Mouse (Mus musculus): ENCODE measurements around the gene Socs1. TPM values are rescaled to one million over a fixed set of nuclear protein-coding genes. Genes with fewer than 3 reads are reported as not detected.

Gene Socs1
- polyA plus RNA-seq, 1 experiment from 2014 or later, result 0.77 TPM

- 33% methylated on average over 19 of the region's 19 CpGs for WGBS (ENCODE audit: insufficient replicate concordance)
- no peak overlapping the region for H3K4me3 ChIP-seq (ENCODE audit: low read depth, low read length)
- H3K4me1 ChIP-seq (ENCODE audit: control insufficient read depth, low read depth, low read length), result peaks cover 3% of the 10 kb centered on the region; the same call in 1 of the 2 replicates
- H3K9ac ChIP-seq (ENCODE audit: low read depth, low read length), result no peak overlapping the region
- no peaks in the 10 kb centered on the region for H3K36me3 ChIP-seq (ENCODE audit: control insufficient read depth, insufficient read depth)
- H3K9me3 ChIP-seq (replicated peaks; ENCODE audit: control insufficient read depth, low read length), result no peaks in the 10 kb centered on the region
- ATAC-seq (ENCODE audit: low read depth), result no peak
- H3K4me2 ChIP-seq (ENCODE audit: low read depth, low read length), result no peak overlapping the region
- no peaks in the 10 kb centered on the region; the same call in 1 of the 2 replicates for H3K27me3 ChIP-seq (ENCODE audit: control insufficient read depth, insufficient read depth, low read depth, low read length)
- H3K27ac ChIP-seq (ENCODE audit: low read length), result no peak overlapping the region
Observed at GRCm38 (mm10) chr16:10771769-10772510, 13.4 kb downstream of the Socs1 start.

- no peaks in the 10 kb centered on the region for H3K36me3 ChIP-seq (ENCODE audit: control insufficient read depth, insufficient read depth)
- ATAC-seq (ENCODE audit: low read depth), result no peak
- no peak overlapping the region for H3K9ac ChIP-seq (ENCODE audit: low read depth, low read length)
- no peaks in the 10 kb centered on the region for H3K9me3 ChIP-seq (replicated peaks; ENCODE audit: control insufficient read depth, low read length)
- H3K27me3 ChIP-seq (ENCODE audit: control insufficient read depth, insufficient read depth, low read depth, low read length), result no peaks in the 10 kb centered on the region; the same call in 1 of the 2 replicates
- H3K4me3 ChIP-seq (ENCODE audit: low read depth, low read length), result no peak overlapping the region
- no peak overlapping the region for H3K27ac ChIP-seq (ENCODE audit: low read length)
- H3K4me2 ChIP-seq (ENCODE audit: low read depth, low read length), result no peak overlapping the region
- peaks cover 3% of the 10 kb centered on the region; the same call in 1 of the 2 replicates for H3K4me1 ChIP-seq (ENCODE audit: control insufficient read depth, low read depth, low read length)
- WGBS (ENCODE audit: insufficient replicate concordance), result 33% methylated on average over 4 of the region's 4 CpGs
Observed at GRCm38 (mm10) chr16:10770531-10771325, 14.6 kb downstream of the Socs1 start.

GRCm38 (mm10) chr16:10769661-10770060 is 15.7 kb downstream of the Socs1 start:
- H3K9me3 ChIP-seq (replicated peaks; ENCODE audit: control insufficient read depth, low read length), result no peaks in the 10 kb centered on the region
- H3K27ac ChIP-seq (ENCODE audit: low read length), result no peak overlapping the region
- ATAC-seq (ENCODE audit: low read depth), result no peak
- WGBS (ENCODE audit: insufficient replicate concordance), result 16% methylated on average over 2 of the region's 2 CpGs
- no peak overlapping the region for H3K4me3 ChIP-seq (ENCODE audit: low read depth, low read length)
- H3K36me3 ChIP-seq (ENCODE audit: control insufficient read depth, insufficient read depth), result no peaks in the 10 kb centered on the region
- peaks cover 1% of the 10 kb centered on the region; the same call in 1 of the 2 replicates for H3K4me1 ChIP-seq (ENCODE audit: control insufficient read depth, low read depth, low read length)
- H3K9ac ChIP-seq (ENCODE audit: low read depth, low read length), result no peak overlapping the region
- H3K27me3 ChIP-seq (ENCODE audit: control insufficient read depth, insufficient read depth, low read depth, low read length), result no peaks in the 10 kb centered on the region; the same call in 1 of the 2 replicates
- no peak overlapping the region for H3K4me2 ChIP-seq (ENCODE audit: low read depth, low read length)

- Histone ChIP-seq H3K36me3 (ENCODE audit: control insufficient read depth, insufficient read depth) (no peaks in the 10 kb centered on the region), H3K4me1 (ENCODE audit: control insufficient read depth, low read depth, low read length) (no peaks in the 10 kb centered on the region; the same call in 1 of the 2 replicates), H3K9ac (ENCODE audit: low read depth, low read length) (no peak overlapping the region), H3K4me2 (ENCODE audit: low read depth, low read length) (no peak overlapping the region), H3K27me3 (ENCODE audit: control insufficient read depth, insufficient read depth, low read depth, low read length) (no peaks in the 10 kb centered on the region; the same call in 1 of the 2 replicates), H3K4me3 (ENCODE audit: low read depth, low read length) (no peak overlapping the region), H3K9me3 (replicated peaks; ENCODE audit: control insufficient read depth, low read length) (no peaks in the 10 kb centered on the region), H3K27ac (ENCODE audit: low read length) (no peak overlapping the region)
- WGBS (ENCODE audit: insufficient replicate concordance), result 17% methylated on average over 9 of the region's 9 CpGs
- ATAC-seq (ENCODE audit: low read depth), result peak; percentile 19; the same call in 1 of the 2 replicates
Observed at GRCm38 (mm10) chr16:10768821-10769220, 16.5 kb downstream of the Socs1 start.

GRCm38 (mm10) chr16:10767158-10767557 is 18.2 kb downstream of the Socs1 start:
- Histone ChIP-seq H3K36me3 (ENCODE audit: control insufficient read depth, insufficient read depth) (no peaks in the 10 kb centered on the region), H3K4me1 (ENCODE audit: control insufficient read depth, low read depth, low read length) (no peaks in the 10 kb centered on the region; the same call in 1 of the 2 replicates), H3K9ac (ENCODE audit: low read depth, low read length) (no peak overlapping the region), H3K27ac (ENCODE audit: low read length) (no peak overlapping the region), H3K4me2 (ENCODE audit: low read depth, low read length) (no peak overlapping the region), H3K27me3 (ENCODE audit: control insufficient read depth, insufficient read depth, low read depth, low read length) (no peaks in the 10 kb centered on the region; the same call in 1 of the 2 replicates), H3K4me3 (ENCODE audit: low read depth, low read length) (no peak overlapping the region), H3K9me3 (replicated peaks; ENCODE audit: control insufficient read depth, low read length) (no peaks in the 10 kb centered on the region)
- WGBS (ENCODE audit: insufficient replicate concordance), result 37% methylated on average over 4 of the region's 4 CpGs
- ATAC-seq (ENCODE audit: low read depth), result no peak

GRCm38 (mm10) chr16:10764323-10764722 is 21.0 kb downstream of the Socs1 start:
- Histone ChIP-seq H3K9ac (ENCODE audit: low read depth, low read length) (no peak overlapping the region), H3K4me3 (ENCODE audit: low read depth, low read length) (no peak overlapping the region), H3K9me3 (replicated peaks; ENCODE audit: control insufficient read depth, low read length) (no peaks in the 10 kb centered on the region), H3K27ac (ENCODE audit: low read length) (no peak overlapping the region), H3K27me3 (ENCODE audit: control insufficient read depth, insufficient read depth, low read depth, low read length) (peaks cover 2% of the 10 kb centered on the region), H3K4me2 (ENCODE audit: low read depth, low read length) (no peak overlapping the region), H3K36me3 (ENCODE audit: control insufficient read depth, insufficient read depth) (no peaks in the 10 kb centered on the region), H3K4me1 (ENCODE audit: control insufficient read depth, low read depth, low read length) (no peaks in the 10 kb centered on the region; the same call in 1 of the 2 replicates)
- 28% methylated on average over 2 of the region's 2 CpGs for WGBS (ENCODE audit: insufficient replicate concordance)
- ATAC-seq (ENCODE audit: low read depth), result no peak

- peaks cover 2% of the 10 kb centered on the region for H3K27me3 ChIP-seq (ENCODE audit: control insufficient read depth, insufficient read depth, low read depth, low read length)
- H3K4me3 ChIP-seq (ENCODE audit: low read depth, low read length), result no peak overlapping the region
- no peak for ATAC-seq (ENCODE audit: low read depth)
- H3K27ac ChIP-seq (ENCODE audit: low read length), result no peak overlapping the region
- H3K9me3 ChIP-seq (replicated peaks; ENCODE audit: control insufficient read depth, low read length), result no peaks in the 10 kb centered on the region
- no peaks in the 10 kb centered on the region for H3K36me3 ChIP-seq (ENCODE audit: control insufficient read depth, insufficient read depth)
- 37% methylated on average over 6 of the region's 6 CpGs for WGBS (ENCODE audit: insufficient replicate concordance)
- H3K4me1 ChIP-seq (ENCODE audit: control insufficient read depth, low read depth, low read length), result no peaks in the 10 kb centered on the region; the same call in 1 of the 2 replicates
- no peak overlapping the region for H3K9ac ChIP-seq (ENCODE audit: low read depth, low read length)
- no peak overlapping the region for H3K4me2 ChIP-seq (ENCODE audit: low read depth, low read length)
Observed at GRCm38 (mm10) chr16:10763540-10764264, 21.6 kb downstream of the Socs1 start.

- H3K36me3 ChIP-seq (ENCODE audit: control insufficient read depth, insufficient read depth), result no peaks in the 10 kb centered on the region
- no peak for ATAC-seq (ENCODE audit: low read depth)
- no peak overlapping the region for H3K4me3 ChIP-seq (ENCODE audit: low read depth, low read length)
- H3K27me3 ChIP-seq (ENCODE audit: control insufficient read depth, insufficient read depth, low read depth, low read length), result peaks cover 2% of the 10 kb centered on the region; the same call in 1 of the 2 replicates
- 44% methylated on average over 5 of the region's 5 CpGs for WGBS (ENCODE audit: insufficient replicate concordance)
- H3K9me3 ChIP-seq (replicated peaks; ENCODE audit: control insufficient read depth, low read length), result no peaks in the 10 kb centered on the region
- no peak overlapping the region for H3K9ac ChIP-seq (ENCODE audit: low read depth, low read length)
- no peak overlapping the region for H3K27ac ChIP-seq (ENCODE audit: low read length)
- H3K4me2 ChIP-seq (ENCODE audit: low read depth, low read length), result no peak overlapping the region
- H3K4me1 ChIP-seq (ENCODE audit: control insufficient read depth, low read depth, low read length), result no peaks in the 10 kb centered on the region
Observed at GRCm38 (mm10) chr16:10762569-10763180, 22.7 kb downstream of the Socs1 start.

Data from liver, embryonic 16.5 days (tissue).